Mouse (Mus musculus) embryo, embryonic 9.5 days (tissue): Measurements from ENCODE around the gene Hist1h2ap.
"Not testable (repeated sequence)": the region's sequence is repeated elsewhere in the genome, so short reads cannot be mapped to it uniquely, and the experiment has no call there.

Experiments
- DNase-seq: peaks from one replicate; pipeline ENCODE4 v3.0.0-alpha.2; 2017; ENCODE audit errors: extremely low spot score

Hist1h2ap gene

DNA sequence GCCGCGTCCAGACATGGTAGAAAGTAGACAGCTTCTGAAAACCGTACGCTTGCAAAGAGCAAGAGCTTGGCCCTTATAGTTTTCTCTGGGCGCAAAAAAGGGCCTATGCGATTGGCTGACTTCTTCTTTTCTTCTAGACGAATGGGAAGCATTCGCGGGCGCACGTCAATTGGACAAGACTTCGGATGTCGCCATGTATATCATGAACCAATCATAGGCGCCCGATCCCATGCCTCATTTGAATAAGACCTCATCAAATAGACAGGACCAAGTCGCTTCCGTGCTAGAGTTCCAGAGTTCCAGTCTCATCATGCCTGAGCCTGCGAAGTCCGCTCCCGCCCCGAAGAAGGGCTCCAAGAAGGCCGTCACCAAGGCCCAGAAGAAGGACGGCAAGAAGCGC lies at the start of gene Hist1h2ap, which contains the start of gene Hist1h2br:
TSS of gene Hist1h2ap (minus strand) at position 47 of the 400 bp plus-strand sequence.
TSS of gene Hist1h2br (plus strand) at position 283 of the 400 bp plus-strand sequence.
- not testable (repeated sequence) for DNase-seq

DNA sequence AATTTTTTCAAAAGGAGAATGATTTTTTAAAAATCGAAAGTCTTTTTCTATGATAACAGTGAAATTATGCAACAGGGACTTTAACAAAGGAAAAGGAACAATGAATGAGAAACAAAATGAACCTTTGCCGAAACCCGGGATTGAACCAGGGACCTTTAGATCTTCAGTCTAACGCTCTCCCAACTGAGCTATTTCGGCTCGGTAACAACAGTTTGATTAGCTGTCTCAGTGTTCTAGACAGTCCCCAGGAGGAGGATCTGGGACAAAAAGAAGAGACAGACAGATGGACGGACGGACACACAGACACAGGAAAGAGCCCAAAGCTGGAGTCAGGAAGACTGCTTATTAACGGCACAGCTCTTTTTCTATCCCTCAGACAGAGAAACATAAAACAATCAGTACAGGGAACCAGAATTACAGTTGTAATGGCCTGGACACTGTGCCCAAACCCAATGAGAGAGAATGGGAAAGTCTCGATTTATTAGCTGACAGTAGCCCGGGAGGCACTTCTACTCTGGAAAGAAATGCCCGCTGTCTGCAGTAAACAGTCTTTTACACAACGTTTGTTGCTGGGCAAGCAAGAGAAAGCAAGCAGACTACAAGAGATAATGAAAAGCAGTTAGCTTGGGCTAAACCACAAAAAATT lies 49.6 kb upstream of the Hist1h2ap start:
- peak; percentile 95 for DNase-seq

- peak; percentile 86 for DNase-seq
Observed at GRCm38 (mm10) chr13:21881878-21882669, 48.8 kb upstream of the Hist1h2ap start.

DNA sequence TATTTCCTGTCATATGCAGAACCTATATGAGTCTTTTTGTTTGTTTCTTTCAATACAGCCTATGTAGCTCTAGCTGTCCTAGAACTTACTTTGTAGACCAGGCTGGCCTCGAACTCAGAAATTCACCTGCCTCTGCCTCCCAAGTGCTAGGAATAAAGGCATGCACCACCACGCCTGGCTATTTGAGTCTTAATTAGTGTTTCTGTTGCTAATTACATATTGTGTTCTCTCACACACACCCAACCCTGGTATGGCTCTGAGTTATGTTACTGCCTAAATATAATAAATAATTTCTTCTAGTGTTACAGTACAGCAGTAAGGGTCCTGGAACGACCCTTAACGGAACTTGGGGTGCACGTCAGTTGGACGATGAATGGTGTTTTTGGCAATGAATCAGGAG lies 47.4 kb upstream of the Hist1h2ap start:
- DNase-seq = no peak

DNA sequence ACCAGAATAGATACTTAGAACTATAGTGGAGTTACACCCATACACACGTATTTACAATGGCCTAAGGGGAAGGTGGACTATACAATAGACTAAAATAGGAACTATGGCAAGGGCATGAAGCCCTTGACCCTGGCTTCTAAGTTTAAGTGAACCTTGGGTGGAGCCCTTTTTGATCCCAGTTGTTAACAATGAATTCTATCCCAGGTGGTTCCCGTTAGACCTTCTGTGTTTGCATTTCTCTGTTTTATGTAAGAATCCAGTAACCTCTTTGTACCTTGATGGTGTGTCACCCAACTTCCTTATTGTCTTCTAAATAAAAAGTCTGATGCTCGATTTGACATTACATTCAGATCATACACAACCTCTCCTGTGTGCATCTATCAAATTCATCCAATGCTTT lies 32.2 kb upstream of the Hist1h2ap start:
- not testable (repeated sequence) for DNase-seq

GRCm38 (mm10) chr13:21861608-21862007 lies 28.3 kb upstream of the Hist1h2ap start:
- DNase-seq = no peak

GRCm38 (mm10) chr13:21855698-21856162 lies 22.4 kb upstream of the Hist1h2ap start:
- DNase-seq = peak; percentile 90

DNA sequence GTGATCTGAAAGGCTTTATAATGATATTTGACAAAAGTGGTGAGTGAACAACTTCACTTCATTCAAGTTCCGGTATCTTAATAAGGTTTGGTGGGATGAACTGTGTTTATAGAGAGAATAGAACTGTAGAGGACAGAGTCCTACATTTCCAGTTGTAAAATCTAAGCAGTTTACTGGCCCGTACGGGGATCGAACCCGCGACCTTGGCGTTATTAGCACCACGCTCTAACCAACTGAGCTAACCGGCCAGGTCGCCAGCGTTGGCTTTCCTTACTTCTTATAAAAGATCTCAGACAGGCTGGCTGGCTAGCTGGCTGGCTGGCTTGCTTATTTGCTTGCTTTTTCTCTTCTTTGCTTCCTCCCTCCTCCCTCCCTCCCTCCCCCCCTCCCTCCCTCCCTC lies 21.8 kb upstream of the Hist1h2ap start:
- peak; percentile 94 for DNase-seq

- no peak for DNase-seq
Observed at GRCm38 (mm10) chr13:21852215-21852945, 19.1 kb upstream of the Hist1h2ap start.

- DNase-seq = not testable (repeated sequence)
Observed at GRCm38 (mm10) chr13:21850696-21851095, 17.4 kb upstream of the Hist1h2ap start.

DNA sequence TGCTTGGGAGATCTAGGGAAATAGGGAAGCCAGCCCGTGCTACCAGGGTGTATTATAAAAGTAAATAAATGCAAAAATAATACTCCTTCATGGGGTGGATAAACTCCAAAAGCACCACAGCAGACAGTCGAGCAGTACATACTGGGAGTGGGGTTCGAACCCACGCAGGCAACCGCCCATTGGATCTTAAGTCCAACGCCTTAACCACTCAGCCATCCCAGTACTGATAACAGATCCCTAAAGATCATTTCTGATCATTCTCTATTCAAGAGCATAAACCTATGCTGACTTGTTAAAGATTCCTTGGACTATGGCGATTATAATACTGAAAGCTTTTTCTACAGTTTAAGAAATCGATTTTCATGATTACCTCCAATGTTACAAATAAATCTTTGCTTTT lies 14.6 kb upstream of the Hist1h2ap start:
- peak; percentile 80 for DNase-seq

DNA sequence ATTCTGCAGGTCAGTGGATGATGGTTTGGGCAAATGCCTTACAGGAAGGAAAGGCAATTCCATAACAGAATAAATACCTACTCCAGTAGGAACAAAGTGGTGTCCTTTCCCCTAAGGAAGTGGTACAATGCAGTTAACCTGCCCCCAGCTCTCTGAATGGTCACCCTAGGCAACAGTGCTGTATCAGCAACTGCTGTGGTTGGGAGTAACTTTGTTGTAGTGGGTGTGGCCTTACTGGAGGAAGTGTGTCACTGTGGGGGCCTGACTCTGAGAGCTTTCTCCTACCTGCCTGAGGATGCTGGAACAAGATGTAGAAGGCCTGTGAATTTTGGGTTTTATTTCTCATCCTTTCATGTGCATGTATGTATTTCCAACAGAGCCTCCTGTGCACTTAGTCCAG lies 13.0 kb upstream of the Hist1h2ap start:
- DNase-seq = not testable (repeated sequence)

GRCm38 (mm10) chr13:21840508-21840907 lies 7.2 kb upstream of the Hist1h2ap start:
- not testable (repeated sequence) for DNase-seq

DNA sequence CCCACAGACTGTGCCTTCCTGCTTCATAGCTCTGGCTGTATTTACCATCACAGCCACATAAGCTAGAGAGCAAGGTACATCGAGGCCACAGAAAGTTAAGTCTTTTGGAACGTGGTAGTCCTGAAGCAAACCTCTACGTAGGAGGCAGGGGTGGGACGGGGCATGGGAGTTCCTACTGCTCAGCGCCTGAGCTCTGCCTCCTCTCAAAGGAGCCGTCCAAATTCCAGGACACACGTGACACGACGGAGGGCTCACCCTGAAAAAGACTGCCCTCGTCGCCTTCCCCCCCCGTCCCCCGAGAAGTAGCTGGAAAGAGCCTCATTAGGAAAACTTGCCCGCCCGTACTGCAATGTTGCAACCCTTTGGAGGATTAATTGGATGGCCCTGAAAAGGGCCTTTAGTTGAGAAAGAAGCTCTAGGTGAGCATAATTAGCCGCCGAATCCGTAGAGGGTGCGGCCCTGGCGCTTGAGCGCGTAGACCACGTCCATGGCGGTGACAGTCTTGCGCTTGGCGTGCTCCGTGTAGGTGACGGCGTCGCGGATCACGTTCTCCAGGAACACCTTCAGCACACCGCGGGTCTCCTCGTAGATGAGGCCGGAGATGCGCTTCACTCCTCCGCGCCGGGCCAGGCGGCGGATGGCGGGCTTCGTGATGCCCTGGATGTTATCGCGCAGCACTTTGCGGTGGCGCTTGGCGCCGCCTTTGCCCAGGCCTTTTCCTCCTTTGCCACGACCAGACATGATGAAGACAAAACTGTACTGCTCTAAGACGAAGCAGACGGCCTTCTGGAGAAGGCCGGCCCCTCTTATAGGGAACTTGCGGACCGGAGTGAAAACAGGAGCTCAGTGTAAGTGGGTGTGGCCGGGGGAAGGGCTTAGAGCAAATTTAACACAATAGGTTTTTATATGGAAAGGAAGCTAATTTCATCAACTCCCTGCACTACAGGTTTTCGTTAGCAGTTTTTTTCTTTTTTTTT lies 1.6 kb downstream of the Hist1h2ap start, which contains the start of gene Hist1h4n:
TSS of gene Hist1h4n (minus strand) at position 779 of the 977 bp plus-strand sequence.
- not testable (repeated sequence) for DNase-seq

DNA sequence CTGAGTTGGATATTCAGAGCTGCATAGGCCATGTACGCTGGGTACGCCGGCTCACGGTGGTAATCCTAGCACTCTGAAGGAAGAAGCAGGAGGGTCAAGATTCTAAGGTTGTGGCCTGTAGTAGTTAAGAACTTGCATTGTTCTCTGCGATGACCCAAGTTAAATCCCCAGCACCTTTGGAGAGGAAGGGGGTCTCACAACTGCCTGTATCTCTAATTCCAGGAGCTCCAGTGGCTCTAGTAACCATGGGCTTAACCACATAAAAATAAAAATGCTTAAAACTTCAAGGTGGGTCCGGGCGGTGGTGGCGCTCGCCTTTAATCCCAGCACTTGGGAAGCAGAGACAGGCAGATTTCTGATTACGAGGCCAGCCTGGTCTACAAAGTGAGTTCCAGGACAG lies 3.0 kb downstream of the Hist1h2ap start:
- peak; percentile 22 for DNase-seq

- DNase-seq = no peak
Observed at GRCm38 (mm10) chr13:21828511-21828910, 4.8 kb downstream of the Hist1h2ap start.

- not testable (repeated sequence) for DNase-seq
Observed at GRCm38 (mm10) chr13:21820082-21820890, 13.0 kb downstream of the Hist1h2ap start.

DNA sequence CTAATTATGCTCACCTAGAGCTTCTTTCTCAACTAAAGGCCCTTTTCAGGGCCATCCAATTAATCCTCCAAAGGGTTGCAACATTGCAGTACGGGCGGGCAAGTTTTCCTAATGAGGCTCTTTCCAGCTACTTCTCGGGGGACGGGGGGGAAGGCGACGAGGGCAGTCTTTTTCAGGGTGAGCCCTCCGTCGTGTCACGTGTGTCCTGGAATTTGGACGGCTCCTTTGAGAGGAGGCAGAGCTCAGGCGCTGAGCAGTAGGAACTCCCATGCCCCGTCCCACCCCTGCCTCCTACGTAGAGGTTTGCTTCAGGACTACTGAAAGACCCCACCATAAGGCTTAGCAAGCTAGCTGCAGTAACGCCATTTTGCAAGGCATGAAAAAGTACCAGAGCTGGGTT lies 21.2 kb downstream of the Hist1h2ap start:
- not testable (repeated sequence) for DNase-seq

DNA sequence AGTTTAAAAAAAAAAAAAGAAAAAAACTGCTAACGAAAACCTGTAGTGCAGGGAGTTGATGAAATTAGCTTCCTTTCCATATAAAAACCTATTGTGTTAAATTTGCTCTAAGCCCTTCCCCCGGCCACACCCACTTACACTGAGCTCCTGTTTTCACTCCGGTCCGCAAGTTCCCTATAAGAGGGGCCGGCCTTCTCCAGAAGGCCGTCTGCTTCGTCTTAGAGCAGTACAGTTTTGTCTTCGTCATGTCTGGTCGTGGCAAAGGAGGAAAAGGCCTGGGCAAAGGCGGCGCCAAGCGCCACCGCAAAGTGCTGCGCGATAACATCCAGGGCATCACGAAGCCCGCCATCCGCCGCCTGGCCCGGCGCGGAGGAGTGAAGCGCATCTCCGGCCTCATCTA lies 21.8 kb downstream of the Hist1h2ap start, which contains the start of gene Hist1h4m:
TSS of gene Hist1h4m (plus strand) at position 208 of the 400 bp plus-strand sequence.
- DNase-seq = not testable (repeated sequence)

DNA sequence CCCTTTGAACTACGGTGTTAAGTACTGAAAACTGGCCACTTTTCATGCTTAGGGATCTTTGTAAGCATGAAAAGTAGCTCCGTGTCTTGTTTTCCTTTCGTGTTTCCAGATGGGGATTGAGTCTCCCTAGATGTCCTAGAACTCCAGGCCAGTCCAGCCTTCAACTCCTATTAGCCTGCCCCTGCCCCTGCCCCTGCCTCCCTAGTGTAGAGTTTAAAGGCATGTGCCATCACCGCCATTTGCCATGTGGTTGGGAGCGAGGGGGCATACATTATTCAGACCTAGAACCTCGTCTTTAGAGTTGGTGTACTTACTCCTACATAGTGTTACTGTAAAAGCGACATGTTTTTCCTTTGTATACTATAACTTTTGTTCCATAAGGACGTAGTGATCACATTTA lies 22.2 kb downstream of the Hist1h2ap start:
- DNase-seq = not testable (repeated sequence)
